Mouse (Mus musculus) midbrain, embryonic 13.5 days (tissue): ENCODE measurements around the gene Ptpre. TPM values are rescaled to one million over a fixed set of nuclear protein-coding genes. Genes with fewer than 3 reads are reported as not detected.
"Not testable (repeated sequence)": the region's sequence is repeated elsewhere in the genome, so short reads cannot be mapped to it uniquely, and the experiment has no call there.

Experiments
- ATAC-seq: fragments of 200-750 bp; cut with Nextera tagmentation; 2 replicates; pipeline ENCODE4 v1.8.0; 2017; ENCODE audit warnings: mild to moderate bottlenecking, moderate TSS enrichment, moderate library complexity
- H3K27ac ChIP-seq: fragments of 300-500 bp; sonication (generic); 2 replicates; pipeline ENCODE4 v1.5.1; 2015; ENCODE audit warnings: inconsistent platforms, mild to moderate bottlenecking, moderate library complexity
- H3K27me3 ChIP-seq: fragments of 300-500 bp; sonication (generic); 2 replicates; pipeline ENCODE4 v1.6.1; 2015; ENCODE audit warnings: mild to moderate bottlenecking, inconsistent platforms
- H3K36me3 ChIP-seq: fragments of 300-500 bp; sonication (generic); 2 replicates; pipeline ENCODE4 v1.6.1; 2015; ENCODE audit warnings: mild to moderate bottlenecking, inconsistent platforms
- H3K4me1 ChIP-seq: fragments of 300-500 bp; sonication (generic); replicated peaks from 2 replicates; pipeline ENCODE4 v1.6.1; 2015; ENCODE audit warnings: inconsistent platforms
- H3K4me2 ChIP-seq: fragments of 300-500 bp; sonication (generic); replicated peaks from 2 replicates; pipeline ENCODE4 v1.6.1; 2015; ENCODE audit warnings: moderate library complexity, mild to moderate bottlenecking, inconsistent platforms
- H3K4me3 ChIP-seq: fragments of 300-500 bp; sonication (generic); replicated peaks from 2 replicates; pipeline ENCODE4 v1.5.1; 2015; ENCODE audit warnings: mild to moderate bottlenecking, inconsistent platforms
- H3K9ac ChIP-seq: fragments of 300-500 bp; sonication (generic); replicated peaks from 2 replicates; pipeline ENCODE4 v1.6.1; 2015; ENCODE audit warnings: mild to moderate bottlenecking, inconsistent platforms
- H3K9me3 ChIP-seq: fragments of 300-500 bp; sonication (generic); 2 replicates; pipeline ENCODE4 v1.6.1; 2016; ENCODE audit warnings: mild to moderate bottlenecking, inconsistent platforms
- WGBS: fragments of 180-500 bp; shearing (Covaris S2); methylation state at CpG from one replicate; pipeline ENCODE4 v1.1.7; 2015; 5-methylcytosine and 5-hydroxymethylcytosine counted together
- polyA plus RNA-seq: library from polyadenylated mRNA; unstranded; fragments of >200 nt; fragmentation: Nextera tagmentation; extraction: Ambion mirVana; gene quantifications from 2 replicates; pipeline ENCODE4 v1.2.1, GENCODE M21; 2015

Ptpre gene
- polyA plus RNA-seq, 1 experiment from 2014 or later: 3.7 TPM

GRCm38 (mm10) chr7:135689396-135689795 lies 152.1 kb downstream of the Ptpre start:
- ATAC-seq: no peak
- no peak overlapping the region for H3K4me2 ChIP-seq
- H3K4me3 ChIP-seq: no peak overlapping the region
- no peak overlapping the region for H3K9ac ChIP-seq
- no peaks in the 10 kb centered on the region for H3K4me1 ChIP-seq
- H3K9me3 ChIP-seq: no peaks in the 10 kb centered on the region
- H3K27ac ChIP-seq: no peak overlapping the region
- peaks cover 59% of the 10 kb centered on the region for H3K36me3 ChIP-seq
- 94% methylated on average over 7 of the region's 7 CpGs for WGBS
- no peaks in the 10 kb centered on the region for H3K27me3 ChIP-seq

DNA sequence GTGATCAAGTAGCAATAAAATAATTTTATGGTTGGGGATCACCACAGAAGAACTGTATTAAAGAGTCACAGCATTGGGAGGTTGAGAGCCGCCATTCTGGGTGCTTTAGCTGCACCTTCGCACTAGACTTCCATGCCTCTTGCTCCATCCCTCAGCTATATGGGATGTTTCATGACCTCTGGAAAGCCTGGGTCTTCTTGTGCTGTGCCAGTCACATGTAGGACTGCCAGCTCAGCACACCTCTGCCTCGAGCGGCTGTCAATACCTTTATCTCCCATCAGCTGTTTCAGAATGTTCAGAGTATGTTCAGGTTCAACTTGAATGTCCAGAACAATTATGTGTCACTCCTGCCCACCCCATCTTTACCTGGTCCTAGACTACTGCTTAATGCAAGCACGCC lies 154.7 kb downstream of the Ptpre start:
- H3K9me3 ChIP-seq: no peaks in the 10 kb centered on the region
- no peak overlapping the region for H3K4me2 ChIP-seq
- no peak for ATAC-seq
- no peak overlapping the region for H3K27ac ChIP-seq
- 97% methylated on average over 5 of the region's 5 CpGs for WGBS
- H3K9ac ChIP-seq: no peak overlapping the region
- H3K4me1 ChIP-seq: no peaks in the 10 kb centered on the region
- peaks cover 68% of the 10 kb centered on the region for H3K36me3 ChIP-seq
- no peaks in the 10 kb centered on the region for H3K27me3 ChIP-seq
- no peak overlapping the region for H3K4me3 ChIP-seq

DNA sequence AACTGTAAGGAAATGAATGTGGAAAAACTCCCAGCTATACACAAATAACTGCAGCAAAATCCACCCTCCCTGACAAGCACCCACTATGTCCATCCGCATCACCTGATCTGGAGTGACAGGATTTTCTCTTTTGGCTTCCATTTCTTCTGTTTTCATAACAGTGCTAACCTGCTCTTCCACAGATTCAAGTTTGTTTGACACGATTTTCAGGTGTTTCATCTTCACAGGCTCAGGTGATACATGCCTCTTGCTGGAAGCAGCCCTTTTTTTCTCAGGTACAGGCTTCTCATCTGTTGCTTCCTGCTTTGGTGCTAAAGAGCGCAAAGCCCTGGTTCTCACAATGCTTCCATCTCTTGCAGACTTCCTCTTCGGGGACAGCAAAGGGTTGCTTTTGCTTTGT lies 156.8 kb downstream of the Ptpre start:
- Histone ChIP-seq H3K27me3 (no peaks in the 10 kb centered on the region), H3K9me3 (no peaks in the 10 kb centered on the region), H3K4me2 (no peak overlapping the region), H3K36me3 (peaks cover 69% of the 10 kb centered on the region), H3K4me3 (no peak overlapping the region), H3K27ac (no peak overlapping the region), H3K9ac (no peak overlapping the region), H3K4me1 (no peaks in the 10 kb centered on the region)
- 93% methylated on average over 4 of the region's 4 CpGs for WGBS
- ATAC-seq: no peak

DNA sequence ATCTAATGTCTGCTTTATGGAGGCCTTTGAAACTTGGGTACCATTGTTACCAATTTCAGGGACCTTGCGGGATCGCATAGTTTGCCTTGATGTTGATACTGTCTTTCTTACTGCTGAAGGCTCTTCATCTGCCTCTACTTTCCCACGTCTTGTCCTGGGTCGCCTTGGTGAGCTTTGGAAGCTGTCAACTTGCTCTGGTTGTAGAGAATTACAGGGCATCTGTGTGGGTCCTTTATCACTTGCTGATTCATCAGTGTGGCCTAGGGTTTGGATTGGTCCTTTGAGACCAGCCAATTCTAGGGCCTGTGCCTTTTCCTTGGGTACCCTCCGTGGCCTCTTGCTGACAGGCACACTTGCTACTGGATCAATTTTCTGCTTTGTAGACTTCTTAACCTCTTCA lies 157.5 kb downstream of the Ptpre start:
- Histone ChIP-seq H3K9ac (no peak overlapping the region), H3K4me2 (no peak overlapping the region), H3K27ac (no peak overlapping the region), H3K36me3 (peaks cover 71% of the 10 kb centered on the region), H3K4me3 (no peak overlapping the region), H3K9me3 (no peaks in the 10 kb centered on the region), H3K27me3 (no peaks in the 10 kb centered on the region), H3K4me1 (no peaks in the 10 kb centered on the region)
- 93% methylated on average over 5 of the region's 5 CpGs for WGBS
- ATAC-seq: no peak

DNA sequence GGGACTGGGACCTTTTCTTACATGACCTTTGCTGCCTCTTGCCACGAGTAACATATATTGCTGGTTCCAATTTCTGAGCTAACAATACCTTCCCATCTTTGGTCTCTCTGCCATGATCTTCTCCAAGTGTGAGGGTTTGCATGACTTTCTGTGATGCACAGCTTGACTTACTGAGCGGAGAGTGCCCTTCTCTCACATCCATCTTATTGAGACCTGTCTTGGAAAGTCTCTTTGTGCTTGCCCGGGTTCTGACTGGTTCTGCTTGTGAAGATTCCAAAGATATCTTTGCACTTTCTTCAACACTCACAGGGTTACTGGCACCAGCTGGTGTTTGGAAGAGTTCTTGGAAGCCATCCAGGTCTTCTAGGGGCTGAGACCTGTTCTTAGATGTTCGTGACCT lies 158.8 kb downstream of the Ptpre start:
- Histone ChIP-seq H3K4me1 (no peaks in the 10 kb centered on the region), H3K36me3 (peaks cover 76% of the 10 kb centered on the region), H3K9ac (no peak overlapping the region), H3K27ac (no peak overlapping the region), H3K27me3 (no peaks in the 10 kb centered on the region), H3K4me2 (no peak overlapping the region), H3K4me3 (no peak overlapping the region), H3K9me3 (no peaks in the 10 kb centered on the region)
- ATAC-seq: no peak
- WGBS: 94% methylated on average over 4 of the region's 4 CpGs

- H3K27ac ChIP-seq, H3K4me3 ChIP-seq, H3K9me3 ChIP-seq, H3K4me2 ChIP-seq, H3K27me3 ChIP-seq, ATAC-seq, H3K4me1 ChIP-seq, H3K9ac ChIP-seq: not testable (repeated sequence)
- peaks cover 72% of the 10 kb centered on the region for H3K36me3 ChIP-seq
- WGBS: 97% methylated on average over 5 of the region's 5 CpGs
Measured at GRCm38 (mm10) chr7:135697021-135697740, 159.9 kb downstream of the Ptpre start.

GRCm38 (mm10) chr7:135698362-135698761 lies 161.1 kb downstream of the Ptpre start:
- 97% methylated on average over 2 of the region's 2 CpGs for WGBS

GRCm38 (mm10) chr7:135699351-135699750 lies 162.1 kb downstream of the Ptpre start:
- peaks cover 68% of the 10 kb centered on the region for H3K36me3 ChIP-seq

More at GRCm38 (mm10) chr7:135698362-135698761, 161.1 kb downstream of the Ptpre start:
- Histone ChIP-seq H3K27ac (no peak overlapping the region), H3K36me3 (peaks cover 66% of the 10 kb centered on the region), H3K4me2 (no peak overlapping the region), H3K4me1 (no peaks in the 10 kb centered on the region), H3K27me3 (no peaks in the 10 kb centered on the region), H3K4me3 (no peak overlapping the region), H3K9ac (no peak overlapping the region), H3K9me3 (no peaks in the 10 kb centered on the region)
- ATAC-seq: no peak

DNA sequence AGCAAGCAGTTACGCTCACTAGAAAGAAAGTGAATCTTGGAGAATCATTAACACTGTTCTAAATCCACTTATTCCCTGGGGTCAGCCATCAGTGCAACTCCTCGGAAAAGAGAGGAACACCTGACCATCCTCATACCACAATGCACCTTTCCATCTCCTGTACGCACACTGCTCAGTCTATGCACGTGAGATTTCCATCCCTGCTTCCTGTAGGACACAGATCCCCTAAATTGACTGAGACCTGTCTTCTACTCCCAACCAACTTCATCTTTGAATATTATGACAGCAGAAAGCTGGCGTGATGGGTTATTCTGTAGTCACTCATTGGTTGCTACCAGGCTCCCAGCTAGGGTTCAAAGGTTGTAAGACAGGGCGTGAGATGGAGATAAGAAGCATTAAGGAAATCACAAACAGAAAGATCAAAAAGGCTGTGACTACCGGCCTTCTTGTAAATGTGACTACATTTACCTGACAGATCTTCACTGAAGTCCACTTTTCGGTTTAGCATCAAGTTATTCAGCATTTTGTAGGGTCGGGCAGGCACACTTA lies 166.4 kb downstream of the Ptpre start:
- H3K36me3 ChIP-seq: peaks cover 67% of the 10 kb centered on the region
- no peak overlapping the region for H3K27ac ChIP-seq
- no peaks in the 10 kb centered on the region for H3K9me3 ChIP-seq
- no peak for ATAC-seq
- 92% methylated on average over 9 of the region's 9 CpGs for WGBS
- H3K4me3 ChIP-seq: no peak overlapping the region
- H3K4me2 ChIP-seq: no peak overlapping the region
- H3K9ac ChIP-seq: no peak overlapping the region
- no peaks in the 10 kb centered on the region for H3K4me1 ChIP-seq
- H3K27me3 ChIP-seq: no peaks in the 10 kb centered on the region

More at GRCm38 (mm10) chr7:135699351-135699750, 162.1 kb downstream of the Ptpre start:
- not testable (repeated sequence) for ATAC-seq, H3K27ac ChIP-seq, H3K9ac ChIP-seq, H3K4me2 ChIP-seq, H3K9me3 ChIP-seq, H3K4me3 ChIP-seq, H3K27me3 ChIP-seq, H3K4me1 ChIP-seq
- 87% methylated on average over 6 of the region's 6 CpGs for WGBS

- H3K9me3 ChIP-seq: no peaks in the 10 kb centered on the region
- no peaks in the 10 kb centered on the region for H3K4me1 ChIP-seq
- peaks cover 63% of the 10 kb centered on the region for H3K36me3 ChIP-seq
- no peak overlapping the region for H3K9ac ChIP-seq
- ATAC-seq: no peak
- 94% methylated on average over 8 of the region's 8 CpGs for WGBS
- no peak overlapping the region for H3K27ac ChIP-seq
- no peaks in the 10 kb centered on the region for H3K27me3 ChIP-seq
- H3K4me2 ChIP-seq: no peak overlapping the region
- H3K4me3 ChIP-seq: no peak overlapping the region
Measured at GRCm38 (mm10) chr7:135704251-135704650, 167.0 kb downstream of the Ptpre start.

GRCm38 (mm10) chr7:135705083-135705482 lies 167.8 kb downstream of the Ptpre start:
- no peak for ATAC-seq
- peaks cover 56% of the 10 kb centered on the region for H3K36me3 ChIP-seq
- no peak overlapping the region for H3K9ac ChIP-seq
- no peaks in the 10 kb centered on the region for H3K9me3 ChIP-seq
- no peak overlapping the region for H3K4me2 ChIP-seq
- H3K4me3 ChIP-seq: no peak overlapping the region
- no peaks in the 10 kb centered on the region for H3K4me1 ChIP-seq
- no peaks in the 10 kb centered on the region for H3K27me3 ChIP-seq
- no peak overlapping the region for H3K27ac ChIP-seq
- 86% methylated on average over 1 of the region's 1 CpGs for WGBS

GRCm38 (mm10) chr7:135705753-135706152 lies 168.5 kb downstream of the Ptpre start:
- H3K27ac ChIP-seq: no peak overlapping the region
- no peaks in the 10 kb centered on the region for H3K9me3 ChIP-seq
- ATAC-seq: no peak
- WGBS: 92% methylated on average over 6 of the region's 6 CpGs
- H3K27me3 ChIP-seq: no peaks in the 10 kb centered on the region
- no peak overlapping the region for H3K4me2 ChIP-seq
- no peak overlapping the region for H3K4me3 ChIP-seq
- H3K4me1 ChIP-seq: no peaks in the 10 kb centered on the region
- H3K36me3 ChIP-seq: peaks cover 49% of the 10 kb centered on the region
- H3K9ac ChIP-seq: no peak overlapping the region

GRCm38 (mm10) chr7:135710702-135711101 lies 173.4 kb downstream of the Ptpre start:
- Histone ChIP-seq H3K27ac (no peak overlapping the region), H3K9me3 (no peaks in the 10 kb centered on the region), H3K4me2 (no peak overlapping the region), H3K4me1 (peaks cover 21% of the 10 kb centered on the region), H3K9ac (no peak overlapping the region), H3K36me3 (peaks cover 21% of the 10 kb centered on the region), H3K4me3 (no peak overlapping the region), H3K27me3 (no peaks in the 10 kb centered on the region)
- ATAC-seq: no peak
- 81% methylated on average over 2 of the region's 2 CpGs for WGBS
